Mouse (Mus musculus): Measurements from ENCODE around the gene Psd. TPM values are rescaled to one million over a fixed set of nuclear protein-coding genes. Genes with fewer than 3 reads are reported as not detected.

Gene Psd
- total and polyA plus RNA-seq, 2 experiments from 2014 or later = 1.7 to 13.4 TPM

DNA sequence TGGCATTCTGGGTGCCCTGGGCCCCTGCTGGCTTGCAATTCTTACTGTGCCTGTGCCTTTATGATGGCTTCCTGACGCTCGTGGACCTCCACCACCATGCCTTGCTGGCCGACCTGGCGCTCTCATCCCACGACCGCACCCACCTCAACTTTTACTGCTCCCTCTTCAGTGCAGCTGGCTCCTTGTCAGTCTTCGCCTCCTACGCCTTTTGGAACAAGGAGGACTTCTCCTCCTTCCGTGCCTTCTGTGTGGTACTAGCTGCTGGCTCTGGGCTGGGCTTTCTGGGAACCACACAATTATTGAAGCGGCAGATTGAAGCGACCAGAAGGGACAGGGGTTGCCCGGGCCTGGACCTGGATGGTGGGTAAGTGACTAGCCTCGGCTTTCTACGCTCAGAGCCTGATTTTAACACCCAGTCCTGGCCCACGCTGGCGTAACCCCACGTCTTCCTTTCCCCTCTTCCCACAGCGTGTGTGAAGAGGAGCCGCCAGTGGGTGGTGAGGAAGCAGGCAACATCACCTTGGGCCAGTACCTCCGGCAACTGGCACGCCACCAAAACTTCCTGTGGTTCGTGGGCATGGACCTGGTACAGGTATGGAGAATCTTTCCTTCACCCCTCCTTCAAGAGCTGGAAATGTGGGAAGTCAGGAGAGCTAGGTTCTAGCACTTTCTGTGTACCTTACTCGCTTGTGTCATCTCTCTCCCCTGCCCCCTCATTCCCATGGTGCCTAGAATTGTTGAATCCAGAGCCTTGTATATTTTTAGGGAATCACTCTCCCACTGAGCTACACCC lies 41.0 kb upstream of the Psd start:
- H3K4me2 ChIP-seq (ENCODE audit: low read depth, low read length) = no peak overlapping the region
- no peak overlapping the region for H3K27ac ChIP-seq (ENCODE audit: low read depth)
- H3K27me3 ChIP-seq (ENCODE audit: control insufficient read depth, insufficient read depth, low read length) = no peaks in the 10 kb centered on the region
- ATAC-seq (ENCODE audit: insufficient read depth, low read depth) (no peak), DNase-seq (ENCODE audit: low spot score) (no peak)
- 85% methylated on average over 23 of the region's 23 CpGs for WGBS
- no peak overlapping the region for H3K9ac ChIP-seq (replicated peaks; ENCODE audit: low read depth, low read length)
- no peaks in the 10 kb centered on the region for H3K4me1 ChIP-seq (ENCODE audit: control insufficient read depth, insufficient read depth)
- H3K4me3 ChIP-seq (ENCODE audit: low read depth, low read length) = no peak overlapping the region
- TF ChIP-seq EP300 (IDR thresholded peaks at IDR 0.05; ENCODE audit: low read depth) (no peak), CTCF (IDR thresholded peaks at IDR 0.05; ENCODE audit: low read depth) (no peak)
- H3K9me3 ChIP-seq (replicated peaks; ENCODE audit: control insufficient read depth, low read length) = no peaks in the 10 kb centered on the region
- H3K36me3 ChIP-seq (replicated peaks; ENCODE audit: control insufficient read depth, insufficient read depth, low read length) = no peaks in the 10 kb centered on the region

DNA sequence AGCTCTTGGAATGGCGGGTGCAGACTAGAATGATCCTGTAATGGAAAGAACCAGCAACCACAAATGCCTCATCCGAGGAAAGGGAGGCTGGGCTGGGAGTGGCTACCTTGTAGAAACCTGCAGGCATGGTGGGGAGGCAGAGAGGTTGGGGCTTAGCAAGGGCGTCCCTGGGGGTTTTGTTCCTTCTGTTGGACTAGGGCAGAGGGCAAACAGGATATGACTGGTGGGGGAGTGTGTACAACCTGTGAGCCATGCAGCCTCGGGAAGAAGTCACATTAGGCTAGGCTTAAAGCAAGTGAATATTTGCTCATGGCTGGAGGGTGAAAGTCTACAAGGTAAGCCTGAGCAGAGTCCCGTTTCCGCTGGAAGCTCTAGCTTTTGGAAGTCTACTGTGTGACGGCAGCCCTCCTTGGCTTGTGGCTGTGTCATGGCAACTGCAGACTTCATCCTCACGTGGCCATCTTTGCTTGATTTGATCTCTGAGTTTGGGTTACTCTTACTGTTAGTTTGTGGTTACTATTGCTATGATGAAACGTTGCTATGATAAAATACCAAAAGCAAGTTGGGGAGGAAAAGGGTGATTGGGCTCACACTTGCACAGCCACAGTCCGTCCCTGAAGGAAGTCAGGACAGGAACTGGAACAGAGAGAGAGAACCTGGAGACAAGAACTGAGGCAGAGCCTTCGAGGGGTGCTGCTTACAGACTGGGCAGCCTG lies 36.5 kb upstream of the Psd start:
- H3K27ac ChIP-seq (ENCODE audit: low read depth) = no peak overlapping the region
- H3K9ac ChIP-seq (replicated peaks; ENCODE audit: low read depth, low read length) = no peak overlapping the region
- WGBS = 64% methylated on average over 11 of the region's 11 CpGs
- H3K9me3 ChIP-seq (replicated peaks; ENCODE audit: control insufficient read depth, low read length) = no peaks in the 10 kb centered on the region
- no peak overlapping the region for H3K4me3 ChIP-seq (ENCODE audit: low read depth, low read length)
- no peaks in the 10 kb centered on the region for H3K36me3 ChIP-seq (replicated peaks; ENCODE audit: control insufficient read depth, insufficient read depth, low read length)
- TF ChIP-seq CTCF (IDR thresholded peaks at IDR 0.05; ENCODE audit: low read depth) = no peak
- no peak for TF ChIP-seq EP300 (IDR thresholded peaks at IDR 0.05; ENCODE audit: low read depth)
- H3K4me1 ChIP-seq (ENCODE audit: control insufficient read depth, insufficient read depth) = no peaks in the 10 kb centered on the region
- DNase-seq (ENCODE audit: low spot score) (no peak), ATAC-seq (ENCODE audit: insufficient read depth, low read depth) (no peak)
- no peaks in the 10 kb centered on the region for H3K27me3 ChIP-seq (ENCODE audit: control insufficient read depth, insufficient read depth, low read length)
- H3K4me2 ChIP-seq (ENCODE audit: low read depth, low read length) = no peak overlapping the region

DNA sequence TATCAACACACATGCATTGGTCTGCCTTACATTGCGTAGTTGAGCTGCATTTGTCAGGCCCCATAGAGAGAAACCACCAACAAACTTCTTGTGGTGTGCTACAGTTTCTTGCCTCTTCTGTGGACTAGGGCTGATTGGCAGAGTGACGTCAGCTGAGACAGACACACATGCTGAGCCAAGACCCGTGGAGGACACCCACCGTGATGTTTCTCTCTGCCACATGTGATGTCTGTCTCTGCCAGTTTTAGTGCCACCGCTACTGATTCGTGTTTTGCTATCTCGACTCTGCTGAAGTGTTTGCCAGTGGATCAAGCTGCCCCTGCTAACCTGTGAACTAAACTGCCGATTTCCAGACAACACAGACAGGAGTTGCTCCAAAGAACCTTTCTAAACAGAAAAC lies 35.1 kb upstream of the Psd start:
- H3K36me3 ChIP-seq (replicated peaks; ENCODE audit: control insufficient read depth, insufficient read depth, low read length) = no peaks in the 10 kb centered on the region
- no peaks in the 10 kb centered on the region for H3K27me3 ChIP-seq (ENCODE audit: control insufficient read depth, insufficient read depth, low read length)
- H3K27ac ChIP-seq (ENCODE audit: low read depth) = no peak overlapping the region
- WGBS = 66% methylated on average over 8 of the region's 8 CpGs
- DNase-seq (ENCODE audit: low spot score) (no peak), ATAC-seq (ENCODE audit: insufficient read depth, low read depth) (no peak)
- no peak overlapping the region for H3K9ac ChIP-seq (replicated peaks; ENCODE audit: low read depth, low read length)
- H3K4me1 ChIP-seq (ENCODE audit: control insufficient read depth, insufficient read depth) = 0 out of 2 replicates have a peak, but pooled peaks cover 2% of the 10 kb centered on the region
- H3K4me3 ChIP-seq (ENCODE audit: low read depth, low read length) = no peak overlapping the region
- no peak for TF ChIP-seq CTCF (IDR thresholded peaks at IDR 0.05; ENCODE audit: low read depth)
- no peak for TF ChIP-seq EP300 (IDR thresholded peaks at IDR 0.05; ENCODE audit: low read depth)
- no peaks in the 10 kb centered on the region for H3K9me3 ChIP-seq (replicated peaks; ENCODE audit: control insufficient read depth, low read length)
- H3K4me2 ChIP-seq (ENCODE audit: low read depth, low read length) = no peak overlapping the region

DNA sequence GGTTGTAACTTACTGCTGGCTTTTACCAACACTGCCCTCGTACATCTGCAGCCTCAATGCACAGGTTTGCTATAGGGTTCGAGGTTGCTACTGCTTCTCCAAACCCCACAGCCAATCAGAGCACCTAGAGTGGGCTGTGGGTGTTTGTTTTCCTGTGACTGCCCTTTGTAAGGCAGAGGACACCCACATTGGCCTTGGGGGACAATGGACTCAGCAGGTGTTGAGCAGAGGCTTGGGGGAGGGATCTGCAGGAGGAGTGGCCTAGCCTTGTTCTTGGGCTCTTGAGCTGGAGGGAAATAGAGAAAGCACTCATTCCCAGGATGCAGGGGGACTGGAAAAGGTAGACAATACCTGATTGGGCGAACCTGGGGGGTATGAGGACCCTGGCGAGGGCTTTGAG lies 31.4 kb upstream of the Psd start:
- Histone ChIP-seq H3K4me1 (ENCODE audit: control insufficient read depth, insufficient read depth) (0 out of 2 replicates have a peak, but pooled peaks cover 7% of the 10 kb centered on the region), H3K27me3 (ENCODE audit: control insufficient read depth, insufficient read depth, low read length) (no peaks in the 10 kb centered on the region), H3K9me3 (replicated peaks; ENCODE audit: control insufficient read depth, low read length) (no peaks in the 10 kb centered on the region), H3K4me2 (ENCODE audit: low read depth, low read length) (peak overlapping the region; percentile 83; the same call in 1 of the 2 replicates), H3K36me3 (replicated peaks; ENCODE audit: control insufficient read depth, insufficient read depth, low read length) (no peaks in the 10 kb centered on the region), H3K27ac (ENCODE audit: low read depth) (peak overlapping the region; percentile 84), H3K4me3 (ENCODE audit: low read depth, low read length) (0 out of 2 replicates have a peak overlapping the region, but pooled peaks have one; percentile 55), H3K9ac (replicated peaks; ENCODE audit: low read depth, low read length) (no peak overlapping the region)
- TF ChIP-seq EP300 (IDR thresholded peaks at IDR 0.05; ENCODE audit: low read depth) = no peak
- no peak for TF ChIP-seq CTCF (IDR thresholded peaks at IDR 0.05; ENCODE audit: low read depth)
- WGBS = 56% methylated on average over 4 of the region's 4 CpGs
- ATAC-seq (ENCODE audit: insufficient read depth, low read depth) (peak; percentile 59), DNase-seq (ENCODE audit: low spot score) (no peak)

DNA sequence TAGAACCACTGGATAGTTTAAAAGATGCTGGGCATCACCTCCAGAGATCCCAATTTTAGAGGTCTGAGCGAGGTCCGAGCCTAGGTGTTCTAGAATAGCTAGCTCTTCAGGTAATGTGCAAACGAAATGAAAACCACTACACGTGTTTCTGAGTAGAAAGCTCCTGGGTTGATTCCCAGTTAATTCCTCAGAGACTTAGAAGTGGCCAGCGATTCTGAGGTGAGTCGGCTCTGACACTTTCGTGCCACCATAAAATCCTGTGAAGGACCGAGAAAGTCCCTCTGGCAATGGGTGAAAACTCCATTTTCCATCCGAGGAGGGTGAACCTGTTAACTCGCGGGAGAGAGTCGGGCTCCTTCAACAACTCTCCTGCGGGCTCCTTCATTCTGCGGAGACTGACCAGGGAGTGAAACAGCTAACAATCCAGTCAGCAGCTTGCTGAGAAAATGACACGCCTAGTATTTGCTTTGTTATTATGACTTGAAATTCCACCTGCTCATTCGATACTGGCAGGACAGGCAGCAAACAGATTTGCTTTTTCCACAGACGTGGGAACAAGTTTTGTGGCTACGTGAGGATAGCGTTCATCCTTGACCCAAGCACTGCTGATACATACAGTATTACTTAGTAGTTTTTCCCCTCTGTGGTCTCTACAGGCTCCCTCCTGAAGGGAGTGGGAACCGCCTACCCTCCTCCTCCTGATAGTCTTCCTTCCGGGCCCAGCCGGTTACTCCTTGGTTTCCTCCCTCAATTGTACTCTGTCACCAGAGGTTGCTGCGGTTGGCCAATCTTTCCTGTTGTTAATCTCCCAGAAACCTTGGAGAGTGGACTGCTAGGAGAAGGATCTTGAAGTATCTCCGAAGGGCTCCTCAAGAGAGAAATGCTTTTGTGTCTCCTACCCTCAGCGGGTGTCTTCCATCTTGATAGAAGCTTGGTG lies 30.7 kb upstream of the Psd start:
- no peaks in the 10 kb centered on the region for H3K9me3 ChIP-seq (replicated peaks; ENCODE audit: control insufficient read depth, low read length)
- TF ChIP-seq CTCF (IDR thresholded peaks at IDR 0.05; ENCODE audit: low read depth) (no peak), EP300 (IDR thresholded peaks at IDR 0.05; ENCODE audit: low read depth) (no peak; the same call in 1 of the 2 replicates)
- H3K36me3 ChIP-seq (replicated peaks; ENCODE audit: control insufficient read depth, insufficient read depth, low read length) = no peaks in the 10 kb centered on the region
- H3K27ac ChIP-seq (ENCODE audit: low read depth) = peak overlapping the region; percentile 84
- H3K4me1 ChIP-seq (ENCODE audit: control insufficient read depth, insufficient read depth) = 0 out of 2 replicates have a peak, but pooled peaks cover 7% of the 10 kb centered on the region
- 18% methylated on average over 25 of the region's 25 CpGs for WGBS
- ATAC-seq (ENCODE audit: insufficient read depth, low read depth) (peak; percentile 61), DNase-seq (ENCODE audit: low spot score) (peak; percentile 38)
- peak overlapping the region; percentile 55 for H3K4me3 ChIP-seq (ENCODE audit: low read depth, low read length)
- peak overlapping the region; percentile 83 for H3K4me2 ChIP-seq (ENCODE audit: low read depth, low read length)
- H3K27me3 ChIP-seq (ENCODE audit: control insufficient read depth, insufficient read depth, low read length) = no peaks in the 10 kb centered on the region
- H3K9ac ChIP-seq (replicated peaks; ENCODE audit: low read depth, low read length) = peak overlapping the region; percentile 37; the same call in 1 of the 2 replicates
